Mouse (Mus musculus) leukemia stem cell, adult 10-12 weeks (primary cell): ENCODE data around the gene Abcd1. TPM values are rescaled to one million over a fixed set of nuclear protein-coding genes. Genes with fewer than 3 reads are reported as not detected.

Experiments
- polyA plus RNA-seq: library from polyadenylated mRNA; stranded (reverse); fragments of >175 nt; gene quantifications from 2 replicates; pipeline ENCODE4 v1.2.3, GENCODE M21; 2012; ENCODE audit warnings: low replicate concordance

Gene Abcd1
- polyA plus RNA-seq = 10.7 and 18.0 TPM in 2 replicates

DNA sequence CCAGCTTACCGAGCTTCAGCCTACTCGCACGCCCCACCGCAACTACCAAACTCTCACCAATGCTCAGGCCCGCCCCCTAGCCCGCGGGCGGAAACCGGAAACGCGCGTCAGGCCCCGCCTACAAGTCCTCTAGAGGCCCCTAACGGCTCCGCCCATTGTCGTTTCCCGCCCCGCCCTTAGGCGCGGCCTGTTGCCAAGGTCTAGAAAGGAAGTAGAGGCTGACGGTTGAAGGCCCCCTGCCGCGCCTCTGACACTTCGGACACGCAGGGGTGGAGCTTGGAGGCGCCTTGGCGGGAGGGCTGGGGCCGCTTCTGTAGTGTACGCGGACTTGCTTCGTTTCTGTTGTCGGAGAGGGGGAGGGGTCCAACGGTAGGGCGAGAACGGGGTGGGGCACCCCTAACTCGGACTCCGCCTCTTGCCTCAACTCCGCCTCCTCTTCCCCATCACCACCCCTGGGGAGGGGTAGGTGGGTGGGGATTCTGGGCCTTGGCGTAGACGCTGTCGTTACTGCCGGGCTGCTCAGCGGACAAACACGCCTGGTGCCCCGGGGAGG is at the start of gene Abcd1, which contains the start of gene Bcap31:
Gene Abcd1 (plus strand): TSS at position 489 of the 553 bp plus-strand sequence.
Gene Bcap31 (minus strand): TSS at position 67 of the 553 bp plus-strand sequence.

DNA sequence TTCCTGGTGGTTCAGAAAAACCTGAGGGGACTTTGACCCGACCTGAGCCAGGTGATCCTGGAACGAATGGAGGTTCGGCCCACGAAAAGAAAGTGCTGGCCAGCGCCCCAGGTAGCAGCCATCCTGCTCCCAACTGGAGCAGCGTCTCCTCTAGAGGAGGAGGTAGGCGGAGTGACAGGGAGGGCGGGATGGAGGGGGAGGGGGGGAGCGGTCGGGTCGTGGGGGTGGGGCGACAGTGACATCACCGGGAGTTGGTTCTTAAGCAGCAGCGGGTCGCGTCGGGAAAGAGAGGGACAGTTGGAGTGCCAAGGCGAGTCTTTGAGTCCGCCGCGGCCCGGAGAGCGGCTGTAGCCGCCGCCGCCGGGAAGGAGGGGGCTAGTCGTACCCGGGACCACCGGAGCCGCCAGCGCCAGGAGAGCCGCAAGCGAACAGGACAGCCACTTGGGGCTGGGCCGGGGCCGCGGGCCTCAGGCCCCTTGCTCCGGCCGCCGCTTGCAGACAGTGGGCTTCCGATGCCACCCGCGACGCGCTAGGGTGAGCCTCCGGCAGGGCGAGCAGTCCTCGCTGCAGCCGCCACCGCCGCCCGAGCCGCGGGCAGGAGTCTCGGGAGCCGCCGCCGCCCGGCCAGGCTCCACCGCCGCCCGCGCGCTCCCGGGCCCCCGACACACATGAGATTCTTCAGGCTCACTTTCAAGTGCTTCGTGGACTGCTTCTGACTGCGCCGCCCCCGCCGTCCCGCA is 43.3 kb upstream of the Abcd1 start, which contains the start of gene Slc6a8:
Gene Slc6a8 (plus strand): TSS at position 272 of the 740 bp plus-strand sequence.

DNA sequence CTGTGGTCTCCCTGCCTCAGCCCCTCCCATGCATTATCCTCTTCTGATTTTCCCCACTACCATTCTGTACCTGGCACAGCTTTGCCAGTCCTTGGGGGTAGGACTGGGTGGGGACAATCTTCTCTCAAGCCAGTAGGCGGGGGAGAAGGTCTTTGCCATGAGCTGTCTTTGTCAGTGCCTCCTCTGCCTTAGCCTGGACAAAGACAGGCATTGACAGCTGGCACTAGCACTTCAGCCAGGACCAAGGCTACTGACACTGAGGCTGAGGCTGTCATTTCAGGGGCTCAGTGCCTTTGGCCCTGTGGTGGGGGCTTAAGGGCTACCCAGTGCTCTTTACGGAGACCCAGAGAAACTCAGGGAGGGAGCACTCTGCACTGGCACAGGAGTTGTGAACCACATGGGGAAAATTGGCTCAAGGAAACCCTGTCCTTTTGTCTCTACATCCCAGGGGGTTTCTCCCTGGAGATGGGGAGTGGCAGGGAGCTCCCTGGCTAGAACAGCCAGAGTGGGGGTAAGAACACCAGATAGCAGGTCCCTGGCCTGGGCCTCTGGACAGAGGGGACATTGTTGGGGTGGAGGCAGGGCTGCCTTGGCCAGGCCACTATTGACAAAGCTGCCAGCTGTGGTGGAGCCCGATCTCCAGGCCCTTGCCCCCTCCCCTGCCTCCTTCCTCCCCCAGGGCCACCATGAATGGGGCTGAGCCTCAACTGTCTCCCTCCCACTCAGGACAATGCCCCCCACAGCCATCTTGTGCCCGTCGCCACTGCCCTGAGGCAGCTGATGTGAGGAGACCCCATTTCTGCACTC is 40.1 kb downstream of the Abcd1 start, which contains the start of gene Plxnb3:
Gene Plxnb3 (plus strand): TSS at position 757 of the 807 bp plus-strand sequence.

DNA sequence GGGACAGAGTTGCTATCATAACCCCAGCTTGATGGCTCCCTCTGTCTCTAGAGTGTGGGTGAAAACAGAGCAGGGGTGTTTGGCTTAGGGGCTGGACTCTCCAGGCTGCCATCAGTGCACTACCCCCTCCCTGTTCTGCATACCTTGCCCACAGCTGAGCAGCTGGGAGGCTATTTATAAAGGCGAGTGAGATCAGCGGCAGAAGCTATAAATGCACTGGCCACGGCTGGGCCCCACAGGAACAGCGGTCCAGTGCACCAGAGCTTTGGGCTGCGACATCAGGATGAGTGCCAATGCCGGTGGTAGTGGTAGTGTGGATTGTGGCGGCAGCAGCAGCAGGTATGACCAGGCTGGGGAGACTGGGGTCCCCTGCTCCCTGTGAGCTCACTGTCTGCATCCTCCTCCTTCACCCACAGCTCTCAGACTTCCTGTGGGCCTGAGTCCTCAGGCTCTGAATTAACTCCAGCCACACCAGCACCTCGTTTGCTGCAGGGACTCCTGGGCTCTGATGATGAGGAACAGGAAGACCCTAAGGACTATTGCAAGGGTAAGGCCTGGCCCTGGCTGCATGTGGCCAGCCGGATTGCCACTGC is 57.9 kb downstream of the Abcd1 start, which contains the start of gene Srpk3:
Gene Srpk3 (plus strand): TSS at position 238 of the 593 bp plus-strand sequence.

DNA sequence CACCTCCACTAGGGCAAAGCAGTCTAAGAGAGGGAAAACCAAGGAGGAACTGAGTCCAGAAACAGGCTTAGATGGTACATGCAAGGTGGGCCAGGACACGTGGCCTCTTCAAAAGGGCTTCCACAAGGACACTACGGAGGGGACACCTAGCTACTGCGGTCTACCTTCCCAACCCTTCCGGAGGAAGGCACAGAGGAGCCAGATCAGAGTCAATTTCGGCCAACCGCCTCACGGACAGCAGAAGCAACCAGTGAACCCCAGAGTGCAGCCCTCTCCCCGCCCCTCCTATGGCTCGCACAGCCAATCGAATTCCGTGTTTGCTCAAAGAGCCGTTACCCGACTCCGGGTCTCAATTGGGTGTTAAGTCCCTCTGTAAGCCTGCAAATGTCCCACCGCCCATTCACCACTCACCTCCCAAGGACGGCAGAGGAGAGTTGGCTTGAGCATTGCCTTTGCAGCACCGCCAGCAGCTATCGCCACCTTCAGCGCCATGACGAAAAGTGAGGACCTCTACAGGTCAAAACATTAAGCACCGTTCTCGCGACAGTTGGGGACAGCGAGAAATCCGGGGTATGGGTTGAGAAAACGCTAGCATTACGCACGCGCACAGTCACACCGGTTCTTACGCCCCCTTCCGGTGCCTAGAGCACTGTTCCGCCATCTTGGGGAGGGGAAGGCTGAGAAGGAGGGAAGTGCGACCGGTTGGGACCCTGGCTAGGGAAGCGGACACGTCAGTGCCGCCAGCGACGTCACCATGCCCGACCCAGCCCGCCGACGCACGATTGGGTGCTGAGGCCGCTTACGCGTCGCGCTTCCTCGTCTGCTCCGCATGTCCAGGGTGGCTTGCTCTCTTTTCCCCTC is 70.2 kb downstream of the Abcd1 start, which contains the start of the genes Idh3g and Ssr4:
Gene Idh3g (minus strand): TSS at position 534 of the 861 bp plus-strand sequence.
Gene Ssr4 (plus strand): TSS at position 665 of the 861 bp plus-strand sequence.

Other genes with a start within 250 kb of the Abcd1 start
- 0.98 and 20.4 TPM in 2 replicates for gene Bgn, start 233.0 kb upstream of the Abcd1 start, polyA plus RNA-seq
- gene Atp2b3, start 213.5 kb upstream of the Abcd1 start, polyA plus RNA-seq = not detected in 2 replicates
- gene Dusp9, start 77.2 kb upstream of the Abcd1 start, polyA plus RNA-seq = 0.32 and 0.43 TPM in 2 replicates
- gene Pnck, start 56.5 kb upstream of the Abcd1 start, polyA plus RNA-seq = 0.21 and 0.50 TPM in 2 replicates
- gene Slc6a8, start 43.4 kb upstream of the Abcd1 start, polyA plus RNA-seq = 0.57 and 0.89 TPM in 2 replicates
- 5.8 and 8.4 TPM in 2 replicates for gene Bcap31, start 422 bp upstream of the Abcd1 start, polyA plus RNA-seq
- gene Plxnb3, start 40.5 kb downstream of the Abcd1 start, polyA plus RNA-seq = 0.75 and 0.76 TPM in 2 replicates
- 3.0 and 9.8 TPM in 2 replicates for gene Srpk3, start 57.8 kb downstream of the Abcd1 start, polyA plus RNA-seq
- gene Idh3g, start 70.3 kb downstream of the Abcd1 start, polyA plus RNA-seq = 21.6 and 28.2 TPM in 2 replicates
- 13.6 and 32.8 TPM in 2 replicates for gene Ssr4, start 70.4 kb downstream of the Abcd1 start, polyA plus RNA-seq
- 0.80 and 1.3 TPM in 2 replicates for gene Pdzd4, start 108.4 kb downstream of the Abcd1 start, polyA plus RNA-seq
- 0.46 TPM in 1 of 2 replicates, not detected in the other for gene Avpr2, start 175.5 kb downstream of the Abcd1 start, polyA plus RNA-seq
- gene L1cam, start 179.5 kb downstream of the Abcd1 start, polyA plus RNA-seq = 0.76 and 0.90 TPM in 2 replicates
- gene Arhgap4, start 205.3 kb downstream of the Abcd1 start, polyA plus RNA-seq = 14.9 and 31.1 TPM in 2 replicates
- 50.5 and 132 TPM in 2 replicates for gene Naa10, start 205.3 kb downstream of the Abcd1 start, polyA plus RNA-seq
- gene Renbp, start 214.3 kb downstream of the Abcd1 start, polyA plus RNA-seq = 2.2 and 22.1 TPM in 2 replicates
- gene Hcfc1, start 249.8 kb downstream of the Abcd1 start, polyA plus RNA-seq = 177 and 378 TPM in 2 replicates